Mouse (Mus musculus) MEL (cell line): ENCODE measurements at regions not wholly inside any gene's neighbourhood (a gene's known extent, or its start where the extent isn't known, plus 50 kb on each side); places are given as distances from the start of the nearest gene placed in this dataset.

Source experiments
- CTCF ChIP-seq, 3 experiments: IDR thresholded peaks in 2 of 3; conservative IDR thresholded peaks in 1 of 3; 2 replicates each; pipeline ENCODE4 v1.5.1; 2011 to 2012; ENCODE audit warnings: low read length in 3 of 3, low read depth in 2 of 3, mild to moderate bottlenecking in 2 of 3, improper control_type of control experiment in 1 of 3, inconsistent platforms in 1 of 3, mixed read lengths in 1 of 3, moderate library complexity in 1 of 3; ENCODE audit not compliant: control insufficient read depth in 1 of 3, insufficient read depth in 1 of 3, poor library complexity in 1 of 3, severe bottlenecking in 1 of 3
- ELF1 ChIP-seq: IDR thresholded peaks from 2 replicates; pipeline ENCODE4 v1.6.1; 2014; ENCODE audit warnings: low read depth, mild to moderate bottlenecking, inconsistent platforms, low read length, improper control_type of control experiment, moderate library complexity
- MAFK ChIP-seq: IDR thresholded peaks from 2 replicates; pipeline ENCODE4 v1.6.1; 2011; ENCODE audit warnings: low read depth, mild to moderate bottlenecking, low read length, improper control_type of control experiment, borderline replicate concordance
- MAX ChIP-seq: IDR thresholded peaks from 2 replicates; pipeline ENCODE4 v1.6.1; 2011; ENCODE audit warnings: low read length, improper control_type of control experiment
- RCOR1 ChIP-seq: IDR thresholded peaks from 2 replicates; pipeline ENCODE4 v1.6.1; 2012; ENCODE audit warnings: low read depth, mild to moderate bottlenecking, inconsistent platforms, low read length, improper control_type of control experiment
- UBTF ChIP-seq: IDR thresholded peaks from 2 replicates; pipeline ENCODE4 v1.6.1; 2012; ENCODE audit warnings: low read depth, mild to moderate bottlenecking, inconsistent platforms, low read length, improper control_type of control experiment, moderate library complexity, borderline replicate concordance; ENCODE audit not compliant: insufficient read depth

GRCm38 (mm10) chr5:148802720-148803119 is 126.4 kb downstream of the Katnal1 start:
- TF ChIP-seq ELF1 (no peak), CTCF (IDR thresholded peaks at IDR 0.05 in 2 of 3, conservative IDR thresholded peaks at IDR 0.05 in 1 of 3; ENCODE audit: control insufficient read depth in 1 of 3, insufficient read depth in 1 of 3, low read depth in 2 of 3, low read length in 3 of 3, poor library complexity in 1 of 3, severe bottlenecking in 1 of 3) (no peak), MAFK (no peak), RCOR1 (no peak), UBTF (no peak), MAX (no peak)
